Mouse (Mus musculus) activated CD4-positive, CD25-positive, alpha-beta regulatory T cell, adult 4 months (primary cell): ENCODE results near the gene Arl10. TPM values are rescaled to one million over a fixed set of nuclear protein-coding genes. Genes with fewer than 3 reads are reported as not detected.
"Not testable (repeated sequence)": the region's sequence is repeated elsewhere in the genome, so short reads cannot be mapped to it uniquely, and the experiment has no call there.

Experiments used
- ATAC-seq: one replicate; pipeline ENCODE4 v1.8.0; 2017
- polyA plus RNA-seq, 2 experiments: library from polyadenylated mRNA; unstranded; fragments of 100-300 nt; shearing (Covaris generic); gene quantifications; one replicate each; pipeline ENCODE4 v1.2.1; 2017

Gene Arl10
- polyA plus RNA-seq, 2 experiments from 2014 or later, result 2.7 to 6.6 TPM

- no peak for ATAC-seq
Measured at GRCm38 (mm10) chr13:54582860-54583259, 8.0 kb downstream of the Arl10 start.

GRCm38 (mm10) chr13:54585831-54586230 is 11.0 kb downstream of the Arl10 start:
- no peak for ATAC-seq

- ATAC-seq, result peak; percentile 12
Measured at GRCm38 (mm10) chr13:54589414-54589995, 14.7 kb downstream of the Arl10 start.

- peak; percentile 95 for ATAC-seq
Measured at GRCm38 (mm10) chr13:54589996-54590951, 15.5 kb downstream of the Arl10 start, which contains the start of the genes Nop16 and Higd2a. TSS of gene Nop16 (minus strand) at chr13:54590090. TSS of gene Higd2a (plus strand) at chr13:54590207.

- no peak for ATAC-seq
Measured at GRCm38 (mm10) chr13:54591776-54592356, 17.1 kb downstream of the Arl10 start.

- ATAC-seq, result no peak
Measured at GRCm38 (mm10) chr13:54593617-54594016, 18.8 kb downstream of the Arl10 start.

GRCm38 (mm10) chr13:54596107-54596690 is 21.4 kb downstream of the Arl10 start:
- no peak for ATAC-seq

- no peak for ATAC-seq
Measured at GRCm38 (mm10) chr13:54596870-54597269, 22.1 kb downstream of the Arl10 start.

- no peak for ATAC-seq
Measured at GRCm38 (mm10) chr13:54598622-54599143, 23.9 kb downstream of the Arl10 start.

GRCm38 (mm10) chr13:54602639-54603111 is 27.9 kb downstream of the Arl10 start:
- ATAC-seq, result no peak

GRCm38 (mm10) chr13:54603501-54603900 is 28.7 kb downstream of the Arl10 start:
- no peak for ATAC-seq

GRCm38 (mm10) chr13:54604221-54604620 is 29.4 kb downstream of the Arl10 start:
- ATAC-seq, result no peak

- no peak for ATAC-seq
Measured at GRCm38 (mm10) chr13:54605426-54605825, 30.6 kb downstream of the Arl10 start.

- no peak for ATAC-seq
Measured at GRCm38 (mm10) chr13:54607204-54607603, 32.4 kb downstream of the Arl10 start.

- no peak for ATAC-seq
Measured at GRCm38 (mm10) chr13:54608002-54608401, 33.2 kb downstream of the Arl10 start.

- ATAC-seq, result no peak
Measured at GRCm38 (mm10) chr13:54608666-54609065, 33.9 kb downstream of the Arl10 start.

- ATAC-seq, result no peak
Measured at GRCm38 (mm10) chr13:54609301-54609700, 34.5 kb downstream of the Arl10 start.

- ATAC-seq, result no peak
Measured at GRCm38 (mm10) chr13:54610613-54610971, 35.8 kb downstream of the Arl10 start.

GRCm38 (mm10) chr13:54610972-54611754 is 36.3 kb downstream of the Arl10 start, which contains the start of gene Cltb:
TSS of gene Cltb (minus strand) at chr13:54611344.
- ATAC-seq, result peak; percentile 79

- ATAC-seq, result not testable (repeated sequence)
Measured at GRCm38 (mm10) chr13:54613141-54613540, 38.3 kb downstream of the Arl10 start.

- ATAC-seq, result no peak
Measured at GRCm38 (mm10) chr13:54616307-54616706, 41.5 kb downstream of the Arl10 start.

- ATAC-seq, result no peak
Measured at GRCm38 (mm10) chr13:54616998-54617397, 42.2 kb downstream of the Arl10 start.
